Mouse (Mus musculus): ENCODE results near the gene Tmem51. TPM values are rescaled to one million over a fixed set of nuclear protein-coding genes. Genes with fewer than 3 reads are reported as not detected.

Tmem51 gene
- total RNA-seq, 1 experiment: 13.6 TPM

GRCm38 (mm10) chr4:142000581-142000980 lies 83.5 kb downstream of the Tmem51 start:
- TF ChIP-seq HCFC1 (IDR thresholded peaks at IDR 0.05; ENCODE audit: borderline replicate concordance, insufficient read depth, low read length): no peak
- TF ChIP-seq MAFK (IDR thresholded peaks at IDR 0.05; ENCODE audit: insufficient read depth, low read depth, low read length): no peak
- no peak for TF ChIP-seq ZNF384 (IDR thresholded peaks at IDR 0.05; ENCODE audit: low read depth, low read length)
- no peak for TF ChIP-seq CHD2 (IDR thresholded peaks at IDR 0.05; ENCODE audit: low read depth, low read length)

GRCm38 (mm10) chr4:141999494-142000074 lies 84.5 kb downstream of the Tmem51 start:
- DNase-seq (ENCODE audit: low read depth, low spot score): no peak
- Histone ChIP-seq H3K4me3 (ENCODE audit: insufficient read depth in 1 of 2, low read depth in 1 of 2, low read length in 2 of 2, poor library complexity in 1 of 2, severe bottlenecking in 1 of 2) (no peak overlapping the region), H3K9me3 (ENCODE audit: control insufficient read depth, insufficient read depth, low read depth, low read length) (no peaks in the 10 kb centered on the region), H3K4me1 (ENCODE audit: control insufficient read depth in 2 of 2, insufficient read depth in 2 of 2, low read length in 2 of 2, poor library complexity in 1 of 2) (peaks cover 0 to 9% of the 10 kb centered on the region in 2 experiments; a peak in 1 of 4 replicates), H3K9ac (ENCODE audit: insufficient read depth, low read depth, low read length, poor library complexity, severe bottlenecking) (no peak overlapping the region), H3K36me3 (ENCODE audit: control insufficient read depth, insufficient read depth, low read length, poor library complexity, severe bottlenecking) (no peaks in the 10 kb centered on the region), H3K27ac (ENCODE audit: insufficient read depth, low read depth, low read length, poor library complexity, severe bottlenecking) (no peak overlapping the region)
- in situ Hi-C loops (cut with MboI; ENCODE audit: low sequenced_read_pairs in 2 of 2, unreplicated experiment in 2 of 2): loop anchor here in 1 of 2 experiments (10.0 kb wide), 1 partner anchor 95 kb away; no protein-coding TSS in a partner anchor
- TF ChIP-seq MAFK (IDR thresholded peaks at IDR 0.05; ENCODE audit: insufficient read depth, low read depth, low read length): peak; percentile 57; the same call in 1 of the 2 replicates
- TF ChIP-seq HCFC1 (IDR thresholded peaks at IDR 0.05; ENCODE audit: borderline replicate concordance, insufficient read depth, low read length): no peak
- TF ChIP-seq CHD2 (IDR thresholded peaks at IDR 0.05; ENCODE audit: low read depth, low read length): no peak
- no peak for TF ChIP-seq ZNF384 (IDR thresholded peaks at IDR 0.05; ENCODE audit: low read depth, low read length)

More at GRCm38 (mm10) chr4:142000581-142000980, 83.5 kb downstream of the Tmem51 start:
- H3K9me3 ChIP-seq (ENCODE audit: control insufficient read depth, insufficient read depth, low read depth, low read length): no peaks in the 10 kb centered on the region
- H3K9ac ChIP-seq (ENCODE audit: insufficient read depth, low read depth, low read length, poor library complexity, severe bottlenecking): no peak overlapping the region
- in situ Hi-C loops (cut with MboI; ENCODE audit: low sequenced_read_pairs in 2 of 2, unreplicated experiment in 2 of 2): loop anchor here in 1 of 2 experiments (10.0 kb wide), 1 partner anchor 94 kb away; no protein-coding TSS in a partner anchor
- no peak overlapping the region for H3K4me3 ChIP-seq (ENCODE audit: insufficient read depth in 1 of 2, low read depth in 1 of 2, low read length in 2 of 2, poor library complexity in 1 of 2, severe bottlenecking in 1 of 2)
- peaks cover 0 to 5% of the 10 kb centered on the region in 2 experiments; a peak in 1 of 4 replicates for H3K4me1 ChIP-seq (ENCODE audit: control insufficient read depth in 2 of 2, insufficient read depth in 2 of 2, low read length in 2 of 2, poor library complexity in 1 of 2)
- DNase-seq (ENCODE audit: low read depth, low spot score): no peak
- H3K27ac ChIP-seq (ENCODE audit: insufficient read depth, low read depth, low read length, poor library complexity, severe bottlenecking): no peak overlapping the region
- no peaks in the 10 kb centered on the region for H3K36me3 ChIP-seq (ENCODE audit: control insufficient read depth, insufficient read depth, low read length, poor library complexity, severe bottlenecking)

GRCm38 (mm10) chr4:141998282-141998821 lies 85.8 kb downstream of the Tmem51 start:
- Histone ChIP-seq H3K27ac (ENCODE audit: insufficient read depth, low read depth, low read length, poor library complexity, severe bottlenecking) (no peak overlapping the region), H3K4me1 (ENCODE audit: control insufficient read depth in 2 of 2, insufficient read depth in 2 of 2, low read length in 2 of 2, poor library complexity in 1 of 2) (peaks cover 0 to 14% of the 10 kb centered on the region in 2 experiments; a peak in 1 of 4 replicates), H3K36me3 (ENCODE audit: control insufficient read depth, insufficient read depth, low read length, poor library complexity, severe bottlenecking) (no peaks in the 10 kb centered on the region), H3K9ac (ENCODE audit: insufficient read depth, low read depth, low read length, poor library complexity, severe bottlenecking) (no peak overlapping the region), H3K4me3 (ENCODE audit: insufficient read depth in 1 of 2, low read depth in 1 of 2, low read length in 2 of 2, poor library complexity in 1 of 2, severe bottlenecking in 1 of 2) (peak overlapping the region; percentile 17 to 53; a peak in 3 of 4 replicates), H3K9me3 (ENCODE audit: control insufficient read depth, insufficient read depth, low read depth, low read length) (no peaks in the 10 kb centered on the region)
- in situ Hi-C loops (cut with MboI; ENCODE audit: low sequenced_read_pairs in 2 of 2, unreplicated experiment in 2 of 2): no loop called here
- no peak for TF ChIP-seq MAFK (IDR thresholded peaks at IDR 0.05; ENCODE audit: insufficient read depth, low read depth, low read length)
- no peak for TF ChIP-seq CHD2 (IDR thresholded peaks at IDR 0.05; ENCODE audit: low read depth, low read length)
- no peak for TF ChIP-seq ZC3H11A (IDR thresholded peaks at IDR 0.05; ENCODE audit: borderline replicate concordance, low read depth, low read length)
- TF ChIP-seq ZNF384 (IDR thresholded peaks at IDR 0.05; ENCODE audit: low read depth, low read length): no peak
- TF ChIP-seq HCFC1 (IDR thresholded peaks at IDR 0.05; ENCODE audit: borderline replicate concordance, insufficient read depth, low read length): no peak
- DNase-seq (ENCODE audit: low read depth, low spot score): peak; percentile 57

- peaks cover 0 to 19% of the 10 kb centered on the region in 2 experiments; a peak in 1 of 4 replicates for H3K4me1 ChIP-seq (ENCODE audit: control insufficient read depth in 2 of 2, insufficient read depth in 2 of 2, low read length in 2 of 2, poor library complexity in 1 of 2)
- DNase-seq (ENCODE audit: low read depth, low spot score): no peak
- no peak overlapping the region for H3K4me3 ChIP-seq (ENCODE audit: insufficient read depth in 1 of 2, low read depth in 1 of 2, low read length in 2 of 2, poor library complexity in 1 of 2, severe bottlenecking in 1 of 2)
- no peak overlapping the region for H3K9ac ChIP-seq (ENCODE audit: insufficient read depth, low read depth, low read length, poor library complexity, severe bottlenecking)
- H3K36me3 ChIP-seq (ENCODE audit: control insufficient read depth, insufficient read depth, low read length, poor library complexity, severe bottlenecking): no peaks in the 10 kb centered on the region
- in situ Hi-C loops (cut with MboI; ENCODE audit: low sequenced_read_pairs in 2 of 2, unreplicated experiment in 2 of 2): no loop called here
- H3K9me3 ChIP-seq (ENCODE audit: control insufficient read depth, insufficient read depth, low read depth, low read length): no peaks in the 10 kb centered on the region
- no peak overlapping the region for H3K27ac ChIP-seq (ENCODE audit: insufficient read depth, low read depth, low read length, poor library complexity, severe bottlenecking)
- no peak for TF ChIP-seq ZNF384 (IDR thresholded peaks at IDR 0.05; ENCODE audit: low read depth, low read length)
- no peak for TF ChIP-seq HCFC1 (IDR thresholded peaks at IDR 0.05; ENCODE audit: borderline replicate concordance, insufficient read depth, low read length)
- TF ChIP-seq MAFK (IDR thresholded peaks at IDR 0.05; ENCODE audit: insufficient read depth, low read depth, low read length): no peak
- TF ChIP-seq CHD2 (IDR thresholded peaks at IDR 0.05; ENCODE audit: low read depth, low read length): no peak
Observed at GRCm38 (mm10) chr4:141996880-141997279, 87.2 kb downstream of the Tmem51 start.
